Mouse (Mus musculus) liver, adult 2 months (tissue): ENCODE measurements around the gene Eva1c.

Experiments used
- CTCF ChIP-seq: fragments of 200-500 bp; IDR thresholded peaks from 2 replicates; pipeline ENCODE4 v1.5.1; 2011; ENCODE audit warnings: low read depth, low read length, control low read depth
- POLR2A ChIP-seq: fragments of 200-500 bp; IDR thresholded peaks from 2 replicates; pipeline ENCODE4 v1.6.1; 2011; ENCODE audit warnings: low read length, control low read depth; ENCODE audit not compliant: insufficient read depth; ENCODE audit errors: extremely low read depth

GRCm38 (mm10) chr16:90869361-90869760, 42.8 kb downstream of the Eva1c start:
- TF ChIP-seq CTCF (no peak), POLR2A (no peak)
